Mouse (Mus musculus) gastrocnemius, postnatal 25 days (tissue): ENCODE results near the gene Crybg2. TPM values are rescaled to one million over a fixed set of nuclear protein-coding genes. Genes with fewer than 3 reads are reported as not detected.
A peak's percentile ranks its signal among the peaks of the same experiment; 100 is the strongest.

Experiments used
- DNase-seq: peaks from one replicate; pipeline ENCODE4 v3.0.0; 2022
- long read RNA-seq, 2 experiments: library from polyadenylated mRNA; stranded (forward); transcript quantifications; one replicate each; pipeline ENCODE4 v2.0.0; 2021
- total RNA-seq, 2 experiments: library from RNA; stranded (reverse); gene quantifications; 1 replicate in 1 of 2; 2 replicates in 1 of 2; pipeline ENCODE4 v1.2.3; 2021

Gene Crybg2
- total RNA-seq = not detected
- long read RNA-seq, experiment 1 = 0 reads
- long read RNA-seq, experiment 2 = 0 reads

DNA sequence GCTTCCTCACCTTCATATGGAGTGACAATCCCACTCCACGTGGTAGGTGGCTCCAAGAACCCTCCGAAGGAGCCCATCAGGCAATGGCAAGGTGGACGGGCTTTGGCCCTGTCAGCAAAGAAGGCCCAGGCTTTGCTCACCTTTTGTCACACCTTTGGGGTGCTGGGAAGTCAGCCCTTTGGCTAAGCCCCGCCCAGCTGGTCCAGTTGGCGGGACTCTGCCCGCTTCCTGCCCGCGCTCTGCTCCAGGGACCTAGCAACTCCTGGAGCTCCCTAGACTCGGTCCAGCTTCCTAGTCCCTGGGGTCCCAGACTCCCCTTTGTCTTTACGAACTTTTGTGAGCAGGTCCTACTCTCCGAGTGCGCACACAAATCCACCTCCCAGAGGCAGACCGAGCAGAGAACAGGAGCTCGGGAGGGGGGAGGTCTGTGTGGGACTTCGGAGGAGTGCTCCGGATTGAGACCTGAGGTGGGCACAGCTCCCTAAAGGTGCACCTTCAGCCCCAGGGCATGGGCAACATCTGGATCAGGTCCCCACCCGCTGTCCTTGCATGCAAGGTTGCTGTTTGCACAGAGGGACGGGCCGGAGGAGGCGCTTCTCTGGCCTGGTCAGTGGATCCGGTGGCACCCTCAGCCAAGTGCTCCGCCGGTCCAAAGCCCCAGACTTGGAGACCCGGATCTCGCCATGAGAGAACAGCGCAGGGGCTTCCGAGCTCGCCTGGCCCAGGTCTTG lies at the start of gene Crybg2:
TSS of gene Crybg2 (plus strand) at position 681 of the 731 bp plus-strand sequence.
- no peak for DNase-seq

DNA sequence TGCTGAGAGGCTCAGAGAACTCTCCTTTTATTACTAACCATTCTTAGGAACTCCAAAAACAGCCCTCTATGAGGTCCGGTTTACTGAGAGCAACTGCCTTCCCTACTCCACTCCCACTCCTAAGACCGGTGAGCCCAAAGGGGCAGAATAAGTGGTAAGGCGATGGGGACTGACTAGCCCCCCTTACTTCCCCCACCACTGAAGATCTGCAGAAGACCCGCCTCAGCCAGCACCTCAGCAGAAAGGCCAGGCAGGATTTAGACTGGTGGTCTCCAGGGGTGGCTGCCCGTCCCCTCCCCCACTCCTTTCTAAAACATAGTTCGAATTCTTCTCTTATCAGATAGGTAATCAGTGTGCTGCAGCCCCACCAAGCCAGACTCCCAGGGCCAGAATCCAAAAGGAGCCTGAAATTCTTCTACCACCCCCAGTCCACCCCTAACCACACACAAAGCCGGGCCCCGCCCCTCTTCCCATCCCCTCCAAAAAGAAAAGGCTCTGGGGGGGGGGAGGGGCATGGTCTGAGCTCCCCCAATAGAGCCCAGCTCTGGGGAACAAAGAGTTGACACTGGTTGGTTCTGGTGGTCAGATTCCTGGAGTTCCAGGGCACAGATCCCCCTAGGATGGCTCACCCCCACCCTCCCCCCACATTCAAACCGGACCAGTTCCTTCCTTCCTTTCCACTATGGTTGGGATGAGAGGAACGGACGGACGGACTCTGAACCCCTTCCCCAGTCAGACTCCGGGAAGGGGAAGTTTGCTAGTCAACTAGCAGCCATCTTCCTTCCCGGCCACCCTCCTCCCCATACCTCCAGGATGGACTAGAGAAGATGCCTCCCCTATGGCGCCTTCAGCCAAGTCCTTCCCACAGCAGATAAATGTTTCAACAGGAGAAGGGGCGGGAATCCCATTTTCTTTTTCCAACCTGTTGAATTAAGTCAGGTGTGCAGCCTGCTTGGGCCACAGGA lies 48.9 kb upstream of the Crybg2 start:
- DNase-seq = no peak

DNA sequence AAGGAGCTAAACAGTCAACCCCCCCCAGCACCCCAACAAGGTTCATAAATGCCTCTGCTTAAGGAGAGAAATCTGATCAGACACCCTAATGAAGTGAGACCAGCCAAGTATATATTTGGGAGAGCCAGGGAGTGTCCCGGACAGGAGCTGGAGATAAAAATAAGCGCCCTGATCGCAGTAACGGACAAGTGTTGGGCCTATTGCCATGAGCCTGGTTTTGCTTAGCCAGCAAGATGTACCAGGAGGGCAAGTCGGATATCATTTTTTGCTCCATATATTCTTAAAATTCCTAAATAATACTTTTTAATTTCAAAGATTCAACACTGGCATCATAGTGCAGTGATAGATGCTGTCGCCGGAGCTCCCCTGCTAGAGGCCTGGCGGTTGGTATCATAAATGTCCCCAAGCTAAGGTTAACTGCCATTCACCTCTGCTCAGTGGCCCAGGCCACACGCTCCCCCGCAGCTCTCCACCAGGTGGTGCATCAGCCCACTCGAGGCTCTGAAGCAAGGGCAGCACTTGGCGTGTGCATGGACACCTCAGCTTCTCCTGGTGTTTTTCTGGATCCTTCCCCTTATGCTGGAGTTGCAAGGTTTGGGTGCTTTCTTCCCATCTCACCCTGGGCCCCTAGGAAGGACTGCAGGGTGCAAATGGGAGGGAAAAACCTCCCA lies 47.6 kb upstream of the Crybg2 start:
- peak; percentile 61 for DNase-seq

DNA sequence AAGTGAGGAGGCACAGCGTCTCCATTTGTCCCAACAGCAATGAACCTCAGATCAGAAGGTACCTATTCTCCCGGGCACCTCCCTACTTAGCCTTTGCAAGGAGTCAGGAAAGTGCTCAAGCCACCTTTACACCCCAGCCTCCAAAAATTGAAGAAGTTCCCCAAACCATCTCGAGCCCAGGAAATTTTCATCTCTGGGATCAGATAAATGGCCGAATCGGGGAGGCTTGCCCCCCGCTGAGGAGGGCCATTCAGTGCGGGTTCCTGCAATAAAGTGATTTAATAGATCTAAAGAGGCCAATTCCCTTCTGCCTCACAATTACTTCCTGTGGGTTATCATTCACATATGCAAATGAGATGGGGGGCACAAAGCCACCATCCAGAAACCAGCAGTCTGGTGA lies 44.4 kb upstream of the Crybg2 start:
- DNase-seq = no peak

DNA sequence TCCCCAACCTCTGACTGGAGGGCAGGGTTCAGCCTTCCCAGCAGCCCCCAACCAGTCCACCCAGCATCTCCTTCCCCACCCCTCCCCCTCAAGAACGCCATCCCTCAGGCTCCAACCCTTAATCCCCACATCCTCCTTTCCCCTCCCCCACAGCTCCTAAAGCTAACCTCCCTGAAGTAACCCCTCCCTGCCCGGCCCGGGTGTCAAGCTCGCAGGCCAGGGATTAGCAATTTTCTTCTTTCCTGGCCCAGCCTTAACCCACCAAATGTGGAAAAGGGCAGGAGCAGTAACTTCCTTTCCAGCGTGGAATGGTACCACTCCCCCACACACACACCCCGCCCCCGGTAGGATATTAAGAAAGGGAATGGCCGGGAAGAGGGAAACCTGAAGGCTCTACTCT lies 43.8 kb upstream of the Crybg2 start:
- DNase-seq = no peak

DNA sequence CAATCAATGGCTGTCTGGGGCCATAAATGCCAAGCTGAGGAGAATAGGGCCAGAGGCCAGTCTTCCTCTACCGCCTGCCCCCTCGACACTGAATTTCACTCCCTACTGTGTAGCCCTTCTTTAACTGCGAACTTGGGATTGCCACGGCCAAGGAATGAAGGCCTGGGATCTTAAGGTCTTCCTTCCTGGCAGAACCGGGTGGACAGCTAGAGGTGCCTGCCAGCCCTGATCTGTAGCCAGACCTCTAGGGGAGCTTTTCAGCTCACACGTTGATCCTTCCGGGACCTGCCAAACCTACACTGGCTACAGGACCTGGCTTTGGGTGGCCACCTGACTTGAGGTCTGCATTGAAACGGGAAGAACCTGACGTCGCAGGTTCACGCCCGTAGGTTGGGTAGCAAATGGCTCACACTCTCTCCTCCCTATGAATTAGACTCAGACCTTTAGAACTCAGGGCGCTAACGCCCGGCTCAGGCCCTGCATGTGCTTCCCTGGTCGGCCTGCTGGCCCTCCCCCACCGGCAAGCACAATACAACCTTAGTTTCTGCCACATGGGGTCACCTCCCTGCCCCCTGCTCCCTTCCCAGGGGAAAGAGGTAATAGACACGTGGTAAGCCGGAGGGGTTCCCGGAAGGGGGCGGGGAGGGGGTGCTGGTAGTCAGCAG lies 43.3 kb upstream of the Crybg2 start:
- no peak for DNase-seq

DNA sequence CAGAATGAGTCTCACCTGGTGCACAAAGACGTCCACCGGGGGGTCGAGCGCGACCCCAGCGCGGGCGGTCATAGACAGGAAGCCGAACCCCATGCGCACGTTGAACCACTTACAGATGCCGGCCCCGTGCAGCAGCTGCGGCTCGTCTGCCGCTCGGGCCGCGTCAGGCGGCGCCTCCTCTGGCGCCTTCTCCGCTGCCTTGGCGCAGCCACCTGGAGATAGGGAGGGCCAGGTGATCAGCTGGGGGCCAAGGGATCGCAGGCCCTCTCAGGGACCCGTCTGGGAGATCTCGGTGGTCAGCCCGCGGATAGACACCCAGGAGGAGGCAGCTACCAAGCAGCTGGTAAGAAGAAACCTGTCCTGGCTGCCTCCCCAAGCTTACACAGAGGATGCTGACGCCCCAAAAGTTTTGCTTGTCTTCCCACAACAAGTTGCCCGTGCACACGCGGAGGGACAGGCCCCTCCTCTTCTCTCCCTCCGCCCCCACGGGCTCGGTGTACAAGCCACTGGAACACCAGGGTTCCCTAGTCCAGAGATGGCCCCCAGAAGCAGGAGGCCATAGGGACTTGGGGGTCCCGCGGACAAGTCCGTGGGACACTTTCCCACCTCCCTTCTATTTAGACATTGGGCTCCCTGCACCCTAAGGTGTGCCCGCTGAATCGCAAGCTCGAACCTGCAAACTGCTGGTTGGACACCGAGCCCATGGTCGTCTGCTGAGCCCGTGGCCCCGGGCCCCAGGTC lies 42.4 kb upstream of the Crybg2 start:
- no peak for DNase-seq

DNA sequence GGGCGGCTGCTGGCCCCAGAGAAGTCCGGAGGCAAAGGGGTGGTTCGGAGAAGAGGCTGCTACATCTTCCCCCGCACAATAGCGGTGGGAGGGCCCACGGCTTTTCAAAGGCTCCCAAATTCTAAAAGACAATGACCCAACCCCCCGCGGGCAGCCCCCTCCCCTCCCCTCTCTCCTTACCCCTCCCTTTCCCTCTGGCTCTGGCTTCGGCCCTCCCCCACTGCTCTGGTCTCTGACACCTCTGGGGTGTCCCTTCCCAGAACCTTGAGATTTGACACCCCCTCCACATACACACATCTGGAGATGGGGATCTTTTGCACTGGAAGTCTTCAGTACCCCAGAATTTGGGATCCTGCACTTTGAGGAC lies 41.9 kb upstream of the Crybg2 start, which contains the start of gene Lin28a:
TSS of gene Lin28a (minus strand) at position 63 of the 367 bp plus-strand sequence.
- no peak for DNase-seq

DNA sequence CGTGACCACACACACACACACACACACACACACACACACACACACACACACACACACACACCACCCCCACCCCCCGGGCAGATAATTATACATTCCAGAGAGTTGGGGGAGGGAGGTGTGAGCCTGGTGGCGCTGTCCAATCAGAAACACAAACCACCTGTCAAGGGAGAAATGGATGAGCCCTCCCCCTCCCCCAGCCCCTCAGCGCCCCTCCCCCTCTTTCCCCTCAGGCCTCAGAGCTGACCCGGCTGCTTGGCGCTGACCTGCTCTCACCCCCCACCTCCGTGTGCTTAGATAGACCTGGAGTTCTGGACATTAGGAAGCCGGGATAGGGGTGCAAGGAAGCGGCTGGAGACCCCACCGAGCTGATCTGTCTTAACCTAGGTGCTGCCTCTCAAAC lies 41.4 kb upstream of the Crybg2 start:
- DNase-seq = no peak

DNA sequence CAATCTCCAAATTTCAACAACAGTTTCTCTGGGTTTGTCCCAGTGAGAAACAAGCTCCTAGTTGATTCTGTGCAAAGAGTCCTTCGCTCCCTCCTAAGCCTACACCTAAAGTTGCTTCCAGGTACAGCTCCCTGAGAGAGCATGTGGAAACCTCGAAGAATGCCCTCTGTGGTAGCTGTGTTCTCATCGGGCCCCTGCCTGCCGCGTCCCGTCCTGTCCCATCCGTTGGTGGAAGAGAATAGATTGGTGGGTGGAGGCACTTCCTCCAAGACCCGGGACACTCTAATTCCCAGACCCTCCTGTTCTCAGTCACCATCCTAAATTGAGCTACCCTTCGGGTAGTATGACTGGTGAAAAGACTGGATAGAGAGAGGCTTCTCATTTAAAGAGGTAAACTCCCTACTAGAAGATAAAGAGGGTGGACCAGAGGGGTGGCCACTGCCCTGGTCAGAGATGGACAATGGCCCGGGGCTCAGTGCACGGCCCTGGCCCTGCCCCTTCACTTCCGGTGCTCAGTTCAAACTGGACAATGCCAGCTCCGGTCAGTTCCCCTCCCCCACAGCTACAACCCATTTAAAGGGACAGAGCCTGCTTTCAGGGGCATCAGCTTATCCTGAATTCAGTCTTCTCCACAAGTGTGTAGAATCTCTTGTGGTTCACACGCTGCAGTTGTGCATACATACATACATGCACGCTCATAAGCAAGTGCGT lies 40.8 kb upstream of the Crybg2 start:
- DNase-seq = no peak

DNA sequence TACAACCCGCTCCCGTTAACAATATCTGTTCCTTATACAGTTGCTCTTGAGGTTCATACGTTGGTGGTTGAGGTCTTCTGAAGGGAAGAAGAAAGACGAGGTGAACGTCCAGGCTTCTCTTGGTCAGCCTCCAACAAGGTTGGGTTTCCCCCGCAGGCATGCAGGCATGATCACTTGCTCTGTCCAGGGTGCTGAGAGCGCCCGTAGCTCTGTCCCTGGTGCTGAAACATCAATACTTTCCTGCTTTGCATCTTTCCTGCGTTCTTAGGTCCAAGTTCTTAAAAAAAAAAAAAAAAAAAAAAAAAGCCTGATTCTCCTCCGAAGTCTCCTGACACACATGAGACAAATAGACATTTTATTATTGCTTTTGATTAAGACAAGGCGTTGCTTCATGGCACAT lies 40.0 kb upstream of the Crybg2 start:
- DNase-seq = peak; percentile 31

DNA sequence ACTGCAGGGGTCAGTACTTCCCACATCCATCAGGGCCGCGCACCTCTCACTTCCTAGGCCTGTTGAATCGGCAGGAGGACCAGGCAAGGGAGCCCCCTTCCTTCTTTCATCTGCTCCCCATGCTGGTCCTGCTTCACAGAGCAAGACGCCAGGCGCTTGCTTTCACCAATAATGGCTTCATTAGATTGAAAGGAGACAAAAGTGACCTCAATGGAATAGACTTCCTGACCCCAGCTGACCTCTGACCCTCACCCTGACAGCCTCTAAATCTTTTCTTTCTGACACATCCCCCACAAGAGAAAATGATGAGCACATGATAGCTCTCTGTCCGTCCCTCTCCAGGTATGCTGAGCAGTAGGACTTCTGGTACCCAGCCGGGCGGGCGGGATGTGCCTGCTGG lies 34.8 kb upstream of the Crybg2 start:
- DNase-seq = no peak

DNA sequence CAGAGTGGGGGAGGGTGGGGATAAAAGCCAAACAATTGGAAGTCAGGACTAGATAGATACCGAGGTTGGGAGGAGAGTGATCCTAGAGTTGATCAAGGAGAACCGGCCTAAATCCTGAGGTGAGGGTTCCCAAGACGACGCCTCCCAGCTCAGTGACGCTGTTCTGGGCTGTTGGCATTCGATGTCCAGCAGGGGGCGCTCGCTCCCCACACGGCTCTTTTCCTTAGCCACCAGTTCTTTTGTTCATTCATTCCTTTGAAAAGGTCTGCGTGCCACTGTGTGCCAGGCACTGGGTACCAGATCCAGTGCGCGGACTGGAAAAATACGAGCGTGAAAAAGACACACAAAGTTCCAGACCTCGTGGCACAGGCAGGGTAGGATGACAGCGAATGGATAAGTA lies 24.7 kb upstream of the Crybg2 start:
- DNase-seq = peak; percentile 33

DNA sequence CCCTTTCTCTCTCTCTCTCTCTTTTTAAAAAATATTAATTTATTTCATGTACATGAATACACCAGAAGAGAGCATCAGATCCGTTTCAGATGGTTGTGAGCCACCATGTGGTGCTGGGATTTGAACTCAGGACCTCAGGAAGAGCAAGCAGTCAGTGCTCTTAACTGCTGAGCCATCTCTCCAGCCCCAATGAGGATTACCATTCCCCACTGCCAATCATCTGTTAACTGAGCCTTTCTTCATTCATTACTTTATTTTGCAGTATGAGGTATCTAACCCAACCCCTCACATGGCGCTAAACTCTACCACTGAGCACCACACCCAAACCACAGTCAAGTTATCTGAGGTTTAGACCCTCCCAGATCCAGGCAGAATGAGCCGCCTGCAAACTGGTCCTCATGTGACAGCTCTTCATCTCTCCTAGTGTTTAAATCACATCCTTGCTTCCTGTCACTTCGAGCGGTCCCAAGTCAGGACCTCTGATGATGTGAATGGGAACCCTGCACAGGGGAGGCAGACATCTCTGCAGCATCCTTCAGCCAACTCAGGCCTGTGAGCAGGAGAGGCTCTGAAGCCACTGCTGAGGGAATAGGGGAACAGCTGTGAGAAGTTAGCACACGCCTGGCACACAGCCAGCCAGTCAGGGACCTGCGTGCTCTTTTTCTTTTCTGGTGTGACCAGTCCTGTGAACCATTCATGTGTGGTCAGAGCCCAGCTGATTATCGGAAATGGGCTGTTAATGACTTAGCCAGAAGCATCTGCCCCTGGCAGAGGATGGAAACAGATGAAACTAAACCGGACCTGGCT lies 19.1 kb upstream of the Crybg2 start:
- DNase-seq = no peak

DNA sequence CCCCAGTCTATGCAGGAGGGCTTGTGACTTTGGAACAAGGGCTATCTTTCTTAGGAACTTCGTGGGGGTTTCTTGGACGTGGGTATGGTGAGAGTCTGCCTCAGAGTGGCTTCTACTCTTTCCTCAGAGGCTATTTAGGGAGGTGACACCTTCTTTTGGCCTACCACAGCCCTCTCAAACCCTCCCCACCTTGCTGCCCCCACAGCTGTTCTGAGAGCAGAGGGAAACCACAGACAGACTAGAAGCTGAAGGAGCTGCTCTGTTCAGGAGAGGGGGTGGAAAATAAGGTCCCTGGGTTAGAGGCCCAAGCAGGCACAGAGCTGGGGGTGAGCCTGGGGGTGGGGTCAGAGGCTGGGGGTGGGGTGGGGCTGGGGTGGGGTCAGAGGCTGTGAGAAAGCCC lies 17.6 kb upstream of the Crybg2 start:
- DNase-seq = no peak

DNA sequence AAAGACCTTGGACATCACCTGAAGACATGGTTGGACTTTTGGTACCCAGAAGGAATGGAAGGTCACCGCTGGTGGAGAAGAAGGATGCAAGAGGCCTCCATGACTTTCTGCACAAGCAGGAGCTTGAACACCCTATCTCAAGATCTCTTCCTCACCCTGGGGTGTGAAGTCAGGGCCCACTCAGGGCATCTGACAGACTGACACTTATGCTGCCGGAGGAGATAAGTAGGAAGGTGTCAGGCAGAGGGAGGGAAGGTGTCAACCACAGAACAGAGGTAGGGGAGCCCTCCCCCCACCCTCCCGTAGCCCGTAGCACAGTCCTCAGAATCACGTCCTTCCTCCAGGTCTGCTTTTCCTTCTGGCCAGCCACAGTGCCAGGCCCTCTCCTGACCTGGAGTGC lies 13.0 kb upstream of the Crybg2 start:
- DNase-seq = no peak

DNA sequence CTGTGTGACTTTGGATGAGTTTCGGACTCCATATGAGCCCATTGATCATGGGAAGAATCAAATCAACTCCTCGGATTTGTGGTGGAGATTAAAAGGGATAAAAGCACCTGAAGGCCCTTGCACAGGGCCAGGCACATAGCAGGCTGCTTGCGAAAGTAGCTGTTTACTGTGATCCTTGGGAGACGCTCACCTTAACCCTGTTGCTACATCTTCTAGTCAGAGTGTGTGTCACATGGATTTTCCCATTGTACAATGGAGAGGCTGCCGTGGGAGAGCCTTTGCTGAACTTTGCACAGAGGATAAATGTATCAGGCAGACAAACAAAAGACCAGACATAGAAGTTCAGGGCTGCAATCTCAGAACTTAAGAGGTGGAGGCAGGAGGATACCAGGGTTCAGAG lies 8.7 kb upstream of the Crybg2 start:
- no peak for DNase-seq

DNA sequence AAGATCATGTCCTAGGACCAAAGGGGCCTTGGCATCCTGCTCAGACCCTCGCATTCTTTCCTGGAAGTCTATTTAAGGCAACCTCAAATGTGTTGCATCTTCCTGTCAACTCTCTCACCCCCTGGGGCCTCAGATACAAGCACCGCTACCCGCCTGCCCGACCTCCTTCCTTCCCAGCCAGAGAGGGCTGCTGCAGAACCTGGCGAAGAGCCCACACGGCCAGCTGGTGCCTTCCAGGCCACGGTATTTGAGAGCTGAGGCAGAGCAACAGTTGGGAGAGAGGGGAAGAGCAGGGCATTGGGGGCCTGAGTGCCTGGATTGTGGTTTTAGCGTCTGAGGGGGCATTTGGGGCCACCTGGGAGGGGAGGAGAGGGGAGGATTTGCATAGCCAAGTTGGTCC lies 8.1 kb upstream of the Crybg2 start:
- DNase-seq = no peak

DNA sequence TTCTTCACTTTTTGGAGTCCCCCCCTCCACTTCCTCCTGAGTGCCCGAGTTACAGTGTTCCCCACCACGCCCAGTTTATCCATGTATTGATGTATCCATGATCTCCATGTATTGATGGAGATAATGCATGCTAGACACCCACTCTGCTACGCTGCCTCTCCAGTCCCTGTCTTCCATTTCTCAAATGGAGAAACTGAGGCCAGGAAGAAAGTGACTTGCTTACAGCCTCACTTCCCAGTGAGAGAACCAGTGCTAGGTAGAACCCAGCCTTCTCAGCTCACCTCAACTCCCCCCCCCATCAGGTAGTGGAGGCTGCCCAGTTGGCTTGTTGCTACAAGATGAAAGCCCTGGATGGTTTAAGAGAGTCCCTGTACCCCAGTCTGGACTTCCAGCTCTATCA lies 7.1 kb upstream of the Crybg2 start, which contains the start of gene Zfp683:
TSS of gene Zfp683 (plus strand) at position 301 of the 400 bp plus-strand sequence.
- DNase-seq = no peak
